Mouse (Mus musculus): ENCODE results near the gene Nmnat2. TPM values are rescaled to one million over a fixed set of nuclear protein-coding genes. Genes with fewer than 3 reads are reported as not detected.
A peak's percentile ranks its signal among the peaks of the same experiment; 100 is the strongest.

The Nmnat2 gene
- polyA plus RNA-seq, 1 experiment from 2014 or later, result 26.9 TPM

GRCm38 (mm10) chr1:153139635-153140034, 184.8 kb downstream of the Nmnat2 start:
- Histone ChIP-seq H3K4me3 (no peak overlapping the region), H3K4me1 (peaks cover 2% of the 10 kb centered on the region; the same call in 1 of the 2 replicates), H3K27me3 (no peaks in the 10 kb centered on the region), H3K9me3 (no peaks in the 10 kb centered on the region), H3K36me3 (no peaks in the 10 kb centered on the region), H3K4me2 (replicated peaks) (no peak overlapping the region), H3K9ac (replicated peaks) (no peak overlapping the region), H3K27ac (replicated peaks) (no peak overlapping the region)
- ATAC-seq (ENCODE audit: low FRiP score, low read depth), result no peak
- WGBS, result 90% methylated on average over 7 of the region's 7 CpGs

GRCm38 (mm10) chr1:153140265-153140664, 185.5 kb downstream of the Nmnat2 start:
- Histone ChIP-seq H3K4me2 (replicated peaks) (no peak overlapping the region), H3K36me3 (no peaks in the 10 kb centered on the region)

GRCm38 (mm10) chr1:153140747-153141228, 186.0 kb downstream of the Nmnat2 start:
- WGBS, result 33% methylated on average over 8 of the region's 8 CpGs

More at GRCm38 (mm10) chr1:153140265-153140664, 185.5 kb downstream of the Nmnat2 start:
- no peak for ATAC-seq (ENCODE audit: low FRiP score, low read depth)
- H3K4me1 ChIP-seq, result no peaks in the 10 kb centered on the region
- no peak overlapping the region for H3K4me3 ChIP-seq
- H3K9ac ChIP-seq (replicated peaks), result no peak overlapping the region
- no peaks in the 10 kb centered on the region for H3K27me3 ChIP-seq
- H3K27ac ChIP-seq (replicated peaks), result no peak overlapping the region
- 82% methylated on average over 11 of the region's 11 CpGs for WGBS
- no peaks in the 10 kb centered on the region for H3K9me3 ChIP-seq

GRCm38 (mm10) chr1:153144021-153144420, 189.2 kb downstream of the Nmnat2 start:
- no peak overlapping the region for H3K4me3 ChIP-seq
- H3K36me3 ChIP-seq, result no peaks in the 10 kb centered on the region
- ATAC-seq (ENCODE audit: low FRiP score, low read depth), result no peak
- no peak overlapping the region for H3K9ac ChIP-seq (replicated peaks)
- no peak overlapping the region for H3K27ac ChIP-seq (replicated peaks)
- H3K4me1 ChIP-seq, result peaks cover 8% of the 10 kb centered on the region; the same call in 1 of the 2 replicates
- H3K4me2 ChIP-seq (replicated peaks), result no peak overlapping the region
- no peaks in the 10 kb centered on the region for H3K9me3 ChIP-seq
- H3K27me3 ChIP-seq, result no peaks in the 10 kb centered on the region
- 83% methylated on average over 11 of the region's 11 CpGs for WGBS

More at GRCm38 (mm10) chr1:153140747-153141228, 186.0 kb downstream of the Nmnat2 start:
- Histone ChIP-seq H3K27me3 (no peaks in the 10 kb centered on the region), H3K4me3 (no peak overlapping the region), H3K4me1 (no peaks in the 10 kb centered on the region; the same call in 1 of the 2 replicates), H3K9ac (replicated peaks) (no peak overlapping the region), H3K9me3 (no peaks in the 10 kb centered on the region), H3K27ac (replicated peaks) (no peak overlapping the region), H3K4me2 (replicated peaks) (no peak overlapping the region), H3K36me3 (no peaks in the 10 kb centered on the region)
- no peak for ATAC-seq (ENCODE audit: low FRiP score, low read depth)

GRCm38 (mm10) chr1:153145791-153146190, 191.0 kb downstream of the Nmnat2 start:
- ATAC-seq (ENCODE audit: low FRiP score, low read depth), result no peak
- Histone ChIP-seq H3K9ac (replicated peaks) (no peak overlapping the region), H3K4me1 (peaks cover 8% of the 10 kb centered on the region; the same call in 1 of the 2 replicates), H3K4me3 (no peak overlapping the region), H3K27me3 (no peaks in the 10 kb centered on the region), H3K27ac (replicated peaks) (no peak overlapping the region), H3K36me3 (no peaks in the 10 kb centered on the region), H3K9me3 (no peaks in the 10 kb centered on the region), H3K4me2 (replicated peaks) (no peak overlapping the region)
- 87% methylated on average over 5 of the region's 5 CpGs for WGBS

- H3K4me2 ChIP-seq (replicated peaks), result no peak overlapping the region
- no peaks in the 10 kb centered on the region for H3K9me3 ChIP-seq
- H3K36me3 ChIP-seq, result no peaks in the 10 kb centered on the region
- 84% methylated on average over 7 of the region's 7 CpGs for WGBS
- H3K27ac ChIP-seq (replicated peaks), result no peak overlapping the region
- no peaks in the 10 kb centered on the region for H3K27me3 ChIP-seq
- no peak overlapping the region for H3K9ac ChIP-seq (replicated peaks)
- H3K4me1 ChIP-seq, result peaks cover 7% of the 10 kb centered on the region; the same call in 1 of the 2 replicates
- no peak overlapping the region for H3K4me3 ChIP-seq
- ATAC-seq (ENCODE audit: low FRiP score, low read depth), result no peak
Measured at GRCm38 (mm10) chr1:153152594-153152993, 197.8 kb downstream of the Nmnat2 start.

- Histone ChIP-seq H3K27ac (replicated peaks) (no peak overlapping the region), H3K4me2 (replicated peaks) (no peak overlapping the region), H3K9me3 (no peaks in the 10 kb centered on the region), H3K36me3 (no peaks in the 10 kb centered on the region), H3K27me3 (no peaks in the 10 kb centered on the region), H3K9ac (replicated peaks) (no peak overlapping the region), H3K4me1 (peaks cover 7% of the 10 kb centered on the region; the same call in 1 of the 2 replicates), H3K4me3 (no peak overlapping the region)
- ATAC-seq (ENCODE audit: low FRiP score, low read depth), result peak; percentile 52; the same call in 1 of the 2 replicates
- 70% methylated on average over 10 of the region's 10 CpGs for WGBS
Measured at GRCm38 (mm10) chr1:153153619-153154137, 198.9 kb downstream of the Nmnat2 start.

- no peaks in the 10 kb centered on the region for H3K36me3 ChIP-seq
- no peak overlapping the region for H3K4me3 ChIP-seq
- H3K9ac ChIP-seq (replicated peaks), result no peak overlapping the region
- no peak overlapping the region for H3K27ac ChIP-seq (replicated peaks)
- H3K4me1 ChIP-seq, result peaks cover 7% of the 10 kb centered on the region; the same call in 1 of the 2 replicates
- WGBS, result 89% methylated on average over 8 of the region's 8 CpGs
- no peaks in the 10 kb centered on the region for H3K9me3 ChIP-seq
- no peaks in the 10 kb centered on the region for H3K27me3 ChIP-seq
- no peak overlapping the region for H3K4me2 ChIP-seq (replicated peaks)
- no peak for ATAC-seq (ENCODE audit: low FRiP score, low read depth)
Measured at GRCm38 (mm10) chr1:153155364-153155763, 200.6 kb downstream of the Nmnat2 start.

- Histone ChIP-seq H3K9ac (replicated peaks) (no peak overlapping the region), H3K27ac (replicated peaks) (no peak overlapping the region), H3K9me3 (no peaks in the 10 kb centered on the region), H3K4me3 (no peak overlapping the region), H3K36me3 (no peaks in the 10 kb centered on the region), H3K4me2 (replicated peaks) (no peak overlapping the region), H3K4me1 (peaks cover 7% of the 10 kb centered on the region; the same call in 1 of the 2 replicates), H3K27me3 (no peaks in the 10 kb centered on the region)
- WGBS, result 80% methylated on average over 5 of the region's 5 CpGs
- no peak for ATAC-seq (ENCODE audit: low FRiP score, low read depth)
Measured at GRCm38 (mm10) chr1:153157021-153157623, 202.3 kb downstream of the Nmnat2 start.

- ATAC-seq (ENCODE audit: low FRiP score, low read depth), result no peak
- H3K36me3 ChIP-seq, result no peaks in the 10 kb centered on the region
- no peak overlapping the region for H3K9ac ChIP-seq (replicated peaks)
- 96% methylated on average over 4 of the region's 4 CpGs for WGBS
- no peak overlapping the region for H3K4me3 ChIP-seq
- no peaks in the 10 kb centered on the region for H3K27me3 ChIP-seq
- H3K4me2 ChIP-seq (replicated peaks), result no peak overlapping the region
- H3K9me3 ChIP-seq, result no peaks in the 10 kb centered on the region
- H3K4me1 ChIP-seq, result 0 out of 2 replicates have a peak, but pooled peaks cover 1% of the 10 kb centered on the region
- no peak overlapping the region for H3K27ac ChIP-seq (replicated peaks)
Measured at GRCm38 (mm10) chr1:153159137-153159536, 204.3 kb downstream of the Nmnat2 start.

- Histone ChIP-seq H3K4me2 (replicated peaks) (no peak overlapping the region), H3K9ac (replicated peaks) (no peak overlapping the region), H3K4me1 (no peaks in the 10 kb centered on the region), H3K36me3 (no peaks in the 10 kb centered on the region), H3K27ac (replicated peaks) (no peak overlapping the region), H3K4me3 (no peak overlapping the region), H3K9me3 (no peaks in the 10 kb centered on the region), H3K27me3 (no peaks in the 10 kb centered on the region)
- whole genome bisulfite sequencing, result 80% methylated on average over 3 of the region's 3 CpGs
- no peak for ATAC-seq (ENCODE audit: low FRiP score, low read depth)
Measured at GRCm38 (mm10) chr1:153163831-153164230, 209.0 kb downstream of the Nmnat2 start.

GRCm38 (mm10) chr1:153168293-153168692, 213.5 kb downstream of the Nmnat2 start:
- Histone ChIP-seq H3K36me3 (no peaks in the 10 kb centered on the region), H3K27me3 (no peaks in the 10 kb centered on the region), H3K4me1 (peaks cover 11% of the 10 kb centered on the region), H3K4me3 (no peak overlapping the region), H3K9me3 (no peaks in the 10 kb centered on the region), H3K9ac (replicated peaks) (no peak overlapping the region), H3K27ac (replicated peaks) (no peak overlapping the region), H3K4me2 (replicated peaks) (no peak overlapping the region)
- WGBS, result 81% methylated on average over 5 of the region's 5 CpGs
- no peak for ATAC-seq (ENCODE audit: low FRiP score, low read depth)

Measured in midbrain, embryonic 12.5 days (tissue).